Mouse (Mus musculus): ENCODE results near the gene Ctnnd2.

DNA sequence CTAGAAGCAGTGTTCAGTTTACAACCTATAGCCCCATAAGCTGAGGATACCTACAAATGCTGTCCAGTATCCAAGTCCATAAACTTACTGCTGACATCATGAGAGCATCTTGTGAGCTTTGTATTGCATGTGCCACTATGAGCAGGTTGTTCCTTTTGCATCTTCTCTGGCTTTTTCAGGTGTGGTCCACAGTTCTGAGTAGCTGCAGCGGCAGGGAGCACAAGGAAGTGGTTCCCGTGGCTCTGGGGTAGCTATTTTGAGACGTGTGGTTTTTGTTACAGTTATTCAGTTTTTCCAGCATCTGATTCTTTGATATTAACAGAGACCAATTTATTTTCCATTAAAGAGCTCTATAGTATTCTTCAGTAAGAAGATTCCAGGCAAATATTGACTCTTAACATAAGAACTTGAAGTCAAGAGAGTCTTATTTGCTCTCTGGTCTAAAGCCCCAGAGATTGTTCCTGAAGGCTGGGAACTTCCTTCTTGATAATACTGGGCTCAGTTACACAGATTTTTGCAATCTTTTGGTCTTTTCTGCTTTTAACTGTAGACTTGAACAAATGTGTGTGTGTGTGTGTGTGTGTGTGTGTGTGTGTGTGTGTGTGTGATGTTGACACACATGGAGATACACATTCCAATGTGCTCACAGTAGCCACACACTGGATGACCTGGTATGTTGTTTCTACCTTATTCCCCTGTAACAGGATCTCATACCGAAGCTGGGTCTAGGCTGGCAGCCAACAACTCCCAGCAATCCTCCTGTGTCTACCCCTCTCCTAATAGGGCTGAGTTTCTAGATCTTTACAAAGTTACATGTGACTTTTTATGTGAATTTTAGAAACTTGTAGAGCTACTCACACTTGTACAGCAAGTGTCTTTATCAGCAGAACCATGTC lies 514.1 kb downstream of the Ctnnd2 start:
- TF ChIP-seq CTCF (IDR thresholded peaks at IDR 0.05) (no peak), EP300 (IDR thresholded peaks at IDR 0.05) (no peak)

Data from lung, postnatal 0 days (tissue).